Mouse (Mus musculus): ENCODE data around the gene Colq. TPM values are rescaled to one million over a fixed set of nuclear protein-coding genes. Genes with fewer than 3 reads are reported as not detected.

Colq gene
- polyA plus RNA-seq, 1 experiment: not detected

- Histone ChIP-seq H3K4me3 (ENCODE audit: low read depth, low read length) (no peak overlapping the region), H3K4me1 (ENCODE audit: control insufficient read depth, insufficient read depth, low read length) (no peaks in the 10 kb centered on the region), H3K9ac (ENCODE audit: low read depth, poor library complexity, severe bottlenecking) (no peak overlapping the region), H3K27me3 (ENCODE audit: control insufficient read depth, insufficient read depth, low read length, poor library complexity, severe bottlenecking) (no peaks in the 10 kb centered on the region), H3K9me3 (replicated peaks; ENCODE audit: control insufficient read depth, insufficient read depth, low read length, poor library complexity, severe bottlenecking) (no peaks in the 10 kb centered on the region), H3K36me3 (ENCODE audit: control insufficient read depth, insufficient read depth, low read length, poor library complexity, severe bottlenecking) (no peaks in the 10 kb centered on the region), H3K27ac (ENCODE audit: insufficient read depth, low read length) (no peak overlapping the region)
- no peak for TF ChIP-seq POLR2A (IDR thresholded peaks at IDR 0.05; ENCODE audit: insufficient read depth, low read length)
- no peak for TF ChIP-seq CTCF (IDR thresholded peaks at IDR 0.05; ENCODE audit: low read depth, low read length)
- no peak for TF ChIP-seq EP300 (IDR thresholded peaks at IDR 0.05; ENCODE audit: insufficient read depth, low read depth, low read length)
Measured at GRCm38 (mm10) chr14:31555963-31556434, 35.1 kb downstream of the Colq start.

GRCm38 (mm10) chr14:31555021-31555420 is 36.1 kb downstream of the Colq start:
- Histone ChIP-seq H3K4me3 (ENCODE audit: low read depth, low read length) (no peak overlapping the region), H3K36me3 (ENCODE audit: control insufficient read depth, insufficient read depth, low read length, poor library complexity, severe bottlenecking) (no peaks in the 10 kb centered on the region), H3K27ac (ENCODE audit: insufficient read depth, low read length) (no peak overlapping the region), H3K9ac (ENCODE audit: low read depth, poor library complexity, severe bottlenecking) (no peak overlapping the region), H3K9me3 (replicated peaks; ENCODE audit: control insufficient read depth, insufficient read depth, low read length, poor library complexity, severe bottlenecking) (no peaks in the 10 kb centered on the region), H3K27me3 (ENCODE audit: control insufficient read depth, insufficient read depth, low read length, poor library complexity, severe bottlenecking) (no peaks in the 10 kb centered on the region), H3K4me1 (ENCODE audit: control insufficient read depth, insufficient read depth, low read length) (no peaks in the 10 kb centered on the region)
- TF ChIP-seq CTCF (IDR thresholded peaks at IDR 0.05; ENCODE audit: low read depth, low read length) (no peak), EP300 (IDR thresholded peaks at IDR 0.05; ENCODE audit: insufficient read depth, low read depth, low read length) (no peak), POLR2A (IDR thresholded peaks at IDR 0.05; ENCODE audit: insufficient read depth, low read length) (no peak)

GRCm38 (mm10) chr14:31543885-31544442 is 47.2 kb downstream of the Colq start:
- Histone ChIP-seq H3K27ac (ENCODE audit: insufficient read depth, low read length) (no peak overlapping the region), H3K36me3 (ENCODE audit: control insufficient read depth, insufficient read depth, low read length, poor library complexity, severe bottlenecking) (no peaks in the 10 kb centered on the region), H3K4me3 (ENCODE audit: low read depth, low read length) (no peak overlapping the region), H3K9me3 (replicated peaks; ENCODE audit: control insufficient read depth, insufficient read depth, low read length, poor library complexity, severe bottlenecking) (no peaks in the 10 kb centered on the region), H3K27me3 (ENCODE audit: control insufficient read depth, insufficient read depth, low read length, poor library complexity, severe bottlenecking) (no peaks in the 10 kb centered on the region), H3K9ac (ENCODE audit: low read depth, poor library complexity, severe bottlenecking) (no peak overlapping the region), H3K4me1 (ENCODE audit: control insufficient read depth, insufficient read depth, low read length) (no peaks in the 10 kb centered on the region)
- TF ChIP-seq EP300 (IDR thresholded peaks at IDR 0.05; ENCODE audit: insufficient read depth, low read depth, low read length): no peak
- TF ChIP-seq CTCF (IDR thresholded peaks at IDR 0.05; ENCODE audit: low read depth, low read length): no peak
- no peak for TF ChIP-seq POLR2A (IDR thresholded peaks at IDR 0.05; ENCODE audit: insufficient read depth, low read length)

DNA sequence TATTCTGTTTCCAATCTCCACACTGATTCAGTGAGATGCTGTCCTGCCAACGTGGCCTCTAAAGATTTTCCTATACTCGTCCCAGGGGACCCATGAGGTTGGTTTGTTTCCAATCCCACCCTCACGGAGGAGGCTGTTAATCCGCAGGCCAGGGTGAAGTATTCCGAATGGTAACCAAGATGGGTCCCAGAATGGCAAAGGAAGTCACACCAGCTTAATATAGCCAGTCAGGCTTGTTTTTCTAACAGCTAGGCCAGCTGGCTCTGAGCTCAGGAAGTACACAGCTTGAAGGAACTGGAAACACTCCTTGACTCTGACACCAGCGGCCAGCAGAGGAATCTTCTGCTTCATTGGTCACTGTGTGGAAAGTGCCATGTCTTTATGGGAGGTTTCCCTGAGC is 53.8 kb downstream of the Colq start:
- TF ChIP-seq CTCF (IDR thresholded peaks at IDR 0.05; ENCODE audit: low read depth, low read length) (no peak), EP300 (IDR thresholded peaks at IDR 0.05; ENCODE audit: insufficient read depth, low read depth, low read length) (no peak), POLR2A (IDR thresholded peaks at IDR 0.05; ENCODE audit: insufficient read depth, low read length) (no peak)

DNA sequence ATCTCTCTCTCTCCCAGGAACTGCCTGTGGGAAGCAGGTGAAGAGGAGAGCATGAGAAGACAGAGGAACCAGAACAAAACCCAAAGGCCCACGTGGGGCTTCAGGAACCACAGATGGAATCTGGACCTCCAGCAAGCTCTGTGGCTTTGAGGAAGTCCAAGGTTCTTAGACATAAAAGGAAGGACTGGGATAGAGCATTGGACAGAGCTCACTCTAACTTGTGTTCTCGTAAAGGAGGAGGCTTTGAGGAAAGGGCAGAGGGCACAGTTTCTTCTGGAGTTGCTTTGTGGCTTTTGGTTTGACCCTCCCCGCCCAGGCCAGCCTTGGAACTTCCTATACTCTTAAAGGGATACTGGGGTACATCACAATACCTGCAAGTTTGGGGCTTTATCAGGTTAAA is 58.5 kb downstream of the Colq start:
- H3K9me3 ChIP-seq (replicated peaks; ENCODE audit: control insufficient read depth, insufficient read depth, low read length, poor library complexity, severe bottlenecking): no peaks in the 10 kb centered on the region

More for the DNA sequence above, 53.8 kb downstream of the Colq start:
- Histone ChIP-seq H3K4me1 (ENCODE audit: control insufficient read depth, insufficient read depth, low read length) (no peaks in the 10 kb centered on the region), H3K4me3 (ENCODE audit: low read depth, low read length) (no peak overlapping the region), H3K9me3 (replicated peaks; ENCODE audit: control insufficient read depth, insufficient read depth, low read length, poor library complexity, severe bottlenecking) (no peaks in the 10 kb centered on the region), H3K9ac (ENCODE audit: low read depth, poor library complexity, severe bottlenecking) (no peak overlapping the region), H3K27ac (ENCODE audit: insufficient read depth, low read length) (no peak overlapping the region), H3K36me3 (ENCODE audit: control insufficient read depth, insufficient read depth, low read length, poor library complexity, severe bottlenecking) (no peaks in the 10 kb centered on the region), H3K27me3 (ENCODE audit: control insufficient read depth, insufficient read depth, low read length, poor library complexity, severe bottlenecking) (no peaks in the 10 kb centered on the region; the same call in 1 of the 2 replicates)

GRCm38 (mm10) chr14:31531506-31532148 is 59.5 kb downstream of the Colq start:
- Histone ChIP-seq H3K4me1 (ENCODE audit: control insufficient read depth, insufficient read depth, low read length) (no peaks in the 10 kb centered on the region), H3K4me3 (ENCODE audit: low read depth, low read length) (no peak overlapping the region), H3K36me3 (ENCODE audit: control insufficient read depth, insufficient read depth, low read length, poor library complexity, severe bottlenecking) (no peaks in the 10 kb centered on the region), H3K27ac (ENCODE audit: insufficient read depth, low read length) (no peak overlapping the region), H3K9ac (ENCODE audit: low read depth, poor library complexity, severe bottlenecking) (no peak overlapping the region), H3K27me3 (ENCODE audit: control insufficient read depth, insufficient read depth, low read length, poor library complexity, severe bottlenecking) (no peaks in the 10 kb centered on the region), H3K9me3 (replicated peaks; ENCODE audit: control insufficient read depth, insufficient read depth, low read length, poor library complexity, severe bottlenecking) (no peaks in the 10 kb centered on the region)
- TF ChIP-seq EP300 (IDR thresholded peaks at IDR 0.05; ENCODE audit: insufficient read depth, low read depth, low read length): no peak
- TF ChIP-seq POLR2A (IDR thresholded peaks at IDR 0.05; ENCODE audit: insufficient read depth, low read length): no peak
- no peak for TF ChIP-seq CTCF (IDR thresholded peaks at IDR 0.05; ENCODE audit: low read depth, low read length)

More for the DNA sequence above, 58.5 kb downstream of the Colq start:
- TF ChIP-seq POLR2A (IDR thresholded peaks at IDR 0.05; ENCODE audit: insufficient read depth, low read length) (no peak), EP300 (IDR thresholded peaks at IDR 0.05; ENCODE audit: insufficient read depth, low read depth, low read length) (no peak), CTCF (IDR thresholded peaks at IDR 0.05; ENCODE audit: low read depth, low read length) (no peak)
- Histone ChIP-seq H3K4me3 (ENCODE audit: low read depth, low read length) (no peak overlapping the region), H3K27me3 (ENCODE audit: control insufficient read depth, insufficient read depth, low read length, poor library complexity, severe bottlenecking) (no peaks in the 10 kb centered on the region), H3K4me1 (ENCODE audit: control insufficient read depth, insufficient read depth, low read length) (no peaks in the 10 kb centered on the region), H3K36me3 (ENCODE audit: control insufficient read depth, insufficient read depth, low read length, poor library complexity, severe bottlenecking) (no peaks in the 10 kb centered on the region), H3K9ac (ENCODE audit: low read depth, poor library complexity, severe bottlenecking) (no peak overlapping the region), H3K27ac (ENCODE audit: insufficient read depth, low read length) (no peak overlapping the region)

Data from ES-Bruce4 (cell line).